Mouse (Mus musculus) A20 (cell line): ENCODE measurements around the gene Rtn4ip1.
A peak's percentile ranks its signal among the peaks of the same experiment; 100 is the strongest.

ENCODE experiments used
- DNase-seq: peaks from one replicate; pipeline ENCODE4 v3.0.0-alpha.2; 2011; ENCODE audit warnings: low read depth, low spot score

The Rtn4ip1 gene

GRCm38 (mm10) chr10:43928596-43928995, 27.0 kb downstream of the Rtn4ip1 start:
- no peak for DNase-seq

DNA sequence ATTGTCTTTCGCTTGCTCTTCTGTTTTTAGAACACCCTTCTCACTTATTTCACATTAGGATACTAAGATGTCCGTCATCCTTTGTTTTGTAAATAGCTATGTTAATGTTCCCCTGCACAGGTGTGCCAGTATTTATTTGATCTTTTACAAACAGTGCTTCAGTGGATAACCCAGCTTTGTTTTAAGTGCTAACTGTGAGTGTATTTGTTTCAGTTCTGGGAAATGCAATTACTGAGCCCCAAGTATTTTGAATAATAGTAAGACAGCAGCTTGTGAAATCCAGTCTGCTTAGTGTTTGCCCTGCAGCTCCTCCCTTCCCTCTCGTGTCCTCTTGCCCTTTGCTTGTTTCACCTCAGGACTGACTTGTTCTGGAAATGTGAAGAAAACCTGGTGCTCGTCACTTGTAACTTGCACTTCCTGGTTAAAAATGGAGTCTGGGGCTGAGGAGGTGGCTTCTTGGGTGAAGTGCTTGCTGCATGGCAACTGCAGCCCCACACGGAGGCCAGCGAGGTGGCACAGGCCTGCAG, 37.6 kb downstream of the Rtn4ip1 start:
- no peak for DNase-seq

DNA sequence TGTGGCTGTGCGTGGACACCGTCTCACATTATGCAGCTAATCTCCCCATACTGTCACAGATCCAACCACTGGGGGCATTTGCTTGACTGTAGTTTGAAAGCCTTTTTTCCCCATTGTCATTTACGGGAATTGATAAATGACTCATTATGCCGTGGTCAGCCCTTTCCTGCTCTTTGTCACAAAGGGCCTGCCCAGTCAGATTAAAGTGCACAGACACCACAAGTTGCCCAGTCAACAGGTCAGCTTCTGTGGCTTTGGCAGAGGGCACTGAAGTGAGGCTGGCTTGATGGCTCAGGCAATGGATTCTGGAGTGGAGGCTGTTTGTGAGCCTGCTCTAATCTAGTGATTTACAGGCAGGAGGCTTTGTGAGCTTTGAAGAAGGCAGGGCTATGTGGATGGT, 42.1 kb downstream of the Rtn4ip1 start:
- DNase-seq: no peak

DNA sequence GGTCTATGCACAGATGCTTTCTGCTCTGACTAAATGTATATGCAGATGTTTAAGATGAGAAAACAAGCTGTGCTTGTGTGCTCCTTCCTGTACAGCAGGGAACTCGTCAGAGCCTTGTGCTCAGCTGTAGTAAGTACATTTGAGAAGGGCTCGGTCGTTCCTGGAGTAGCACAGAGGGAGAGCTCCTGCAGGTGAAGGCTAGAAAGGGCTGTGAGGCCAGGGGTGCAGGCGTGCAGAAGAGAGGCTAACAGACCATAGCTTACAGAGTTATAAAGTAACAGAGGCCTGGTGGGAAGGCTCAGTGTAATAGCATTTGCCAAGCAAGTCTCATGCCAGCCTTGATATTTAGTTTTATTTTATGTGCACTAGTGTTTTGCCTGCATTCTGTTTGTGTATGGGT, 43.8 kb downstream of the Rtn4ip1 start:
- no peak for DNase-seq

- DNase-seq: peak; percentile 78
Observed at GRCm38 (mm10) chr10:43953942-43954341, 52.3 kb downstream of the Rtn4ip1 start.

GRCm38 (mm10) chr10:43964943-43965342, 63.3 kb downstream of the Rtn4ip1 start:
- DNase-seq: no peak

DNA sequence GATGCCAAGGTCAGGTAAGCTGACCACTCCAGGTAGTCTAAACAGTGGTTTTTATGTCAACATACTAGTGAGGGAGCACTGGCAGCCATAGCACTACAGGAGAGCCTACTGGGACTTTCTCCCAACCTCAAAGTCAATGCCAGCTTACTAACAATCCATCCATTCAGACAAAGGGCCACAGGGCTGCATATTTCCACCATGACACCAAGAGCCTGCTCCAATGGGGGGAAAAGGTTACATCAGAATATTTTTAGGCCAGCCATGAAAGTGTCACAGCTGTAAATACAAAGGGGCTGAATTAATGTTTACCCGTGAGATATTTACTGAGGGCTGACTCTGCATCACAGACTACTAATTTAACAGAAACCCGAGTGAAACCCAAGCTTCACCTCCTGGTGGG, 71.6 kb downstream of the Rtn4ip1 start:
- DNase-seq: no peak

- no peak for DNase-seq
Observed at GRCm38 (mm10) chr10:43977353-43977752, 75.7 kb downstream of the Rtn4ip1 start.

GRCm38 (mm10) chr10:43980080-43980479, 78.5 kb downstream of the Rtn4ip1 start:
- DNase-seq: no peak

GRCm38 (mm10) chr10:43980742-43981141, 79.1 kb downstream of the Rtn4ip1 start:
- DNase-seq: peak; percentile 13

DNA sequence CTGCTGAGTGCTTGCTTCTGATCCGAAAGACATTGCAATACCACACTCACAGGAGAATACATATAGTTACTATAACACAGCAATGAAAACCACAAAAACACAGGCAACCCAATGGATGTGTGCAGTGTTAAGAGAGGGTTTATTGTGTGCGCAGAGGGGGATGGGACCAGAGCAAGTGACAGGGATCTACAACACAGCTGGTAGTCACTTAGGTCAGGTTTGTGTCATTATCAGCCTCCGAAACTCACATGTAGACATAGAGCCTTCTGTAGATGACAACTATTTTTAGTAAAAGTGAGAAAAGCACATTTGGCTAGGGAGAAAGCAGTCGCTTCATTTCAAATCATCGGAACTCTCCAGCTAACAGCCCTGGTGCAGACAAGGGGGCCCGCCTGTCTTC, 80.9 kb downstream of the Rtn4ip1 start:
- no peak for DNase-seq

- DNase-seq: no peak
Observed at GRCm38 (mm10) chr10:43983241-43983640, 81.6 kb downstream of the Rtn4ip1 start.

- DNase-seq: no peak
Observed at GRCm38 (mm10) chr10:43983866-43984265, 82.3 kb downstream of the Rtn4ip1 start.

- DNase-seq: no peak
Observed at GRCm38 (mm10) chr10:43991268-43991667, 89.7 kb downstream of the Rtn4ip1 start.

DNA sequence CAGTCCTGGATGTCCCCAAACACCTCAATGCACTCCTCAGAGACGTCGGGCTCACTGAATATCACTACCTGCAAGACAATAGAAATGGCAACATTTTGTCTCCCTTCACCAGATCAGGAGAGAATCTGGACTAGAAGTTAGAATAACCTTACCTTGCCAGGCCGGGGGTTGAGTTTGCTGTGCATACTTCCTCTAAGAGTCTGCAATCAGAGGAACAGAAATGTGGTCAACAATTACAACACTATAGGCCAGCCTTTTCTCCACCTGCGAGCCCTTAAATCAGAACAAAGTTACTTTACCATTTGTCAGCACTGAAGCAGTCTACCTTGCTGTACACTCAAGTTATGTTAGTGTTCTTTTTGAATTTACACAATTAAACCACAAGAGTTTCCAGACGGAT, 90.9 kb downstream of the Rtn4ip1 start:
- DNase-seq: no peak

- DNase-seq: no peak
Observed at GRCm38 (mm10) chr10:43993198-43993597, 91.6 kb downstream of the Rtn4ip1 start.

- peak; percentile 67 for DNase-seq
Observed at GRCm38 (mm10) chr10:43995858-43996650, 94.4 kb downstream of the Rtn4ip1 start.

DNA sequence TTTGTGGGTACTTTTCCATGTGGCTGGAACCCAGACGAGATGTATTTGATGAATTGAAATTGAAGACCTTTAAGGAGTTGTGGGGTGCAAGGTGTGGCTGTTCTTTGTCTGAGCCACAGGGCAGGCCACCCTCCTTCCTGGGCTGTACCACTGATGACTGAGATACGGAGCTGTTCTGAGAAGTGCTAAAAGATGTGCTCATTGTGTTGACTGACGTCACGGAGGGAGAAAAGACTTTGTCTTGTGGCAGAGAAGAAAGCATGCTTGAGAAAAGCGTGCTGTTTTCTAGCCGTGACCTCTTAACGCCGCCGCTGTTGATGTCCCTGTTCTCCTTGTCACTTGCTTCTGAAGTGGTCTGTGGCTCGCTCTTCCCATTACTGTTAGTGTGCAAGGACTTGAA, 95.7 kb downstream of the Rtn4ip1 start:
- no peak for DNase-seq

- DNase-seq: no peak
Observed at GRCm38 (mm10) chr10:43998023-43998422, 96.4 kb downstream of the Rtn4ip1 start.

DNA sequence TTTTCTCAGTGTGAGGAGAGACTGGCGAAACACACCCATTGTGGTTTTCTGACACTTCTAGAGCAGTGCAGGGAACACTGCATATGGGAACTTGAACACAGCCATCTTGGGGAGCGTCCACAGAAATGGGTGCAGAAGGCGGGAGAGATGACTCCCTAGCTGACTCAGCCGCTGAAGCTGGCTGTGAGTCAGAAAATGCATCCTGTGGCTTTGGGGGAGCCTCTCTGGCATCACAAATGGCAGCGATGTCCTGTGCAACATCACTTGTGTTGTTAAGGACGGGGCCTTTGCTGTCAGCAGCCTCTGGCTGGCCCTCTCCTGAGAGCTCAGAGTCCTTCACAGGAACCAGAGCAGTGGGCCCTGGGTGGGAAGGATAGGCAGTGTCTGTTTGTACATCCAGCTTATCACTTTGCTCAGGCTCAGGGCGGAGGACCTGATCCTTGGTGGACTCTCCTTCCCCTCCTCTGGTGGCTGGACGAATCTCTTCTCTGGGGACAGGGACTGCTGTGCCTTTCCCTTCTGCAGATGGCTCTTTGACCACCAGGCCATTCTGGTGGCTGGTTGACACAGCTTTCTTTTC, 97.0 kb downstream of the Rtn4ip1 start:
- no peak for DNase-seq

DNA sequence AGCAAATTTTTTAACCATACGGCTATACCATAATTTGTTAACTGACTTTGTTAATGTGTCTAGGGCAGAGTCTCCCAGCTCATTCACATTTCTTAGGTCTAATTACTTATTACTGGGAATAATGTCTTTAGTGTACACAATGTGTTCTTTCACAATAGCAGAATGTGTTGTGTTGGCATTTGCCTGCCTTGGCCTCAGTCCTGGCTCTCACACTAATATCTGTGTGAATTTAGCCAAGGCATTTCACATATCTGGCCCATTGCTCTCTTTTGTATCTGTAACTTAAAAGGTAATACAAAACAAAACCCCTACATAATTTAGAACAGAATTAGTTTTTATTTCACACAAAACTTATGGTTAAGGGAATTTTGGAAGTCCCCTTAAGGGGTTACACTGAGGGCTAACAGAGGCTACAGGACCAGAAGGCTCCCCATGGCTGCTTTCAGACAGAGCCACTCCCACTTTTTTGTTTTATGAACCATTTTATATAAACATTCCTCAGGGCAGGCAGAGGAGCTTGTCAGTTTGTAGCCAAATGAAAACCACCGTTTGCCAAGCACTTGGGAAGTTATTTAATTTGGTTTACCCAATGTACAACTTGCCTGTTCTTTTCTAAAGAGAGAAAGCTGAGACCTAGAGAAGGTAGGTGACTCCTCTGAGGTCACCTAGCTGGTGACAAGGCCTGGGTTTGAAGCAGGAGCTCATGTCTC, 98.7 kb downstream of the Rtn4ip1 start:
- DNase-seq: no peak
